Mouse (Mus musculus) midbrain, embryonic 11.5 days (tissue): ENCODE measurements around the gene Gtf3c6. TPM values are rescaled to one million over a fixed set of nuclear protein-coding genes. Genes with fewer than 3 reads are reported as not detected.
A peak's percentile ranks its signal among the peaks of the same experiment; 100 is the strongest.

Experiments
- ATAC-seq: fragments of 200-750 bp; cut with Nextera tagmentation; 2 replicates; pipeline ENCODE4 v1.8.0; 2017; ENCODE audit warnings: moderate TSS enrichment, moderate library complexity; ENCODE audit not compliant: low FRiP score
- DNase-seq: peaks from one replicate; pipeline ENCODE4 v3.0.0; 2015; ENCODE audit warnings: low spot score; ENCODE audit errors: missing footprints
- H3K27ac ChIP-seq: fragments of 300-500 bp; sonication (generic); 2 replicates; pipeline ENCODE4 v1.5.1; 2014; ENCODE audit warnings: low read depth, low read length
- H3K27me3 ChIP-seq: fragments of 300-500 bp; sonication (generic); 2 replicates; pipeline ENCODE4 v1.6.1; 2014; ENCODE audit warnings: mild to moderate bottlenecking, low read length, moderate library complexity, mixed read lengths; ENCODE audit not compliant: control insufficient read depth, insufficient read depth
- H3K36me3 ChIP-seq: fragments of 300-500 bp; sonication (generic); 2 replicates; pipeline ENCODE4 v1.6.1; 2014; ENCODE audit warnings: mild to moderate bottlenecking, low read length, moderate library complexity, mixed read lengths; ENCODE audit not compliant: control insufficient read depth, insufficient read depth
- H3K4me1 ChIP-seq: fragments of 300-500 bp; sonication (generic); 2 replicates; pipeline ENCODE4 v1.6.1; 2014; ENCODE audit warnings: low read length; ENCODE audit not compliant: control insufficient read depth, insufficient read depth
- H3K4me2 ChIP-seq: fragments of 300-500 bp; sonication (generic); 2 replicates; pipeline ENCODE4 v1.6.1; 2014; ENCODE audit warnings: mild to moderate bottlenecking, moderate library complexity
- H3K4me3 ChIP-seq: fragments of 300-500 bp; sonication (generic); 2 replicates; pipeline ENCODE4 v1.5.1; 2014; ENCODE audit warnings: low read depth, low read length
- H3K9ac ChIP-seq: fragments of 300-500 bp; sonication (generic); 2 replicates; pipeline ENCODE4 v1.6.1; 2014; ENCODE audit warnings: low read length
- H3K9me3 ChIP-seq: fragments of 300-500 bp; sonication (generic); 2 replicates; pipeline ENCODE4 v1.6.1; 2016; ENCODE audit warnings: low read length; ENCODE audit not compliant: control insufficient read depth
- WGBS: fragments of 180-500 bp; shearing (Covaris S2); extraction: QIAGEN DNeasy Blood & Tissue Kit; methylation state at CpG from one replicate; pipeline ENCODE4 v1.1.7; 2014; 5-methylcytosine and 5-hydroxymethylcytosine counted together
- polyA plus RNA-seq: library from polyadenylated mRNA; unstranded; fragments of >200 nt; fragmentation: Nextera tagmentation; extraction: Ambion mirVana; gene quantifications from 2 replicates; pipeline ENCODE4 v1.2.1, GENCODE M21; 2014

The Gtf3c6 gene
- polyA plus RNA-seq, 1 experiment from 2014 or later, result 133 TPM

- ATAC-seq (no peak), DNase-seq (no peak)
- no peaks in the 10 kb centered on the region for H3K27me3 ChIP-seq
- H3K4me3 ChIP-seq, result no peak overlapping the region
- no peaks in the 10 kb centered on the region for H3K4me1 ChIP-seq
- no peak overlapping the region for H3K9ac ChIP-seq
- H3K27ac ChIP-seq, result no peak overlapping the region
- WGBS, result 88% methylated on average over 4 of the region's 4 CpGs
- H3K4me2 ChIP-seq, result no peak overlapping the region
- H3K36me3 ChIP-seq, result no peaks in the 10 kb centered on the region
- no peaks in the 10 kb centered on the region for H3K9me3 ChIP-seq
These were observed 5.8 kb upstream of the Gtf3c6 start for GRCm38 (mm10) chr10:40263691-40264090.

- Histone ChIP-seq H3K27ac (no peak overlapping the region), H3K9me3 (no peaks in the 10 kb centered on the region), H3K36me3 (no peaks in the 10 kb centered on the region), H3K27me3 (no peaks in the 10 kb centered on the region), H3K9ac (no peak overlapping the region), H3K4me3 (no peak overlapping the region), H3K4me1 (no peaks in the 10 kb centered on the region), H3K4me2 (no peak overlapping the region)
- 88% methylated on average over 6 of the region's 6 CpGs for WGBS
- no peak for DNase-seq
- ATAC-seq, result no peak
These were observed 4.3 kb upstream of the Gtf3c6 start for GRCm38 (mm10) chr10:40262200-40262599.

- H3K4me1 ChIP-seq, result peaks cover 4% of the 10 kb centered on the region
- no peak overlapping the region for H3K4me2 ChIP-seq
- H3K27me3 ChIP-seq, result no peaks in the 10 kb centered on the region
- ATAC-seq, result no peak
- H3K36me3 ChIP-seq, result no peaks in the 10 kb centered on the region
- H3K4me3 ChIP-seq, result no peak overlapping the region
- H3K27ac ChIP-seq, result no peak overlapping the region
- no peaks in the 10 kb centered on the region for H3K9me3 ChIP-seq
- no peak overlapping the region for H3K9ac ChIP-seq
- 53% methylated on average over 5 of the region's 5 CpGs for WGBS
- no peak for DNase-seq
These were observed 2.4 kb upstream of the Gtf3c6 start for GRCm38 (mm10) chr10:40260305-40260704.

DNA sequence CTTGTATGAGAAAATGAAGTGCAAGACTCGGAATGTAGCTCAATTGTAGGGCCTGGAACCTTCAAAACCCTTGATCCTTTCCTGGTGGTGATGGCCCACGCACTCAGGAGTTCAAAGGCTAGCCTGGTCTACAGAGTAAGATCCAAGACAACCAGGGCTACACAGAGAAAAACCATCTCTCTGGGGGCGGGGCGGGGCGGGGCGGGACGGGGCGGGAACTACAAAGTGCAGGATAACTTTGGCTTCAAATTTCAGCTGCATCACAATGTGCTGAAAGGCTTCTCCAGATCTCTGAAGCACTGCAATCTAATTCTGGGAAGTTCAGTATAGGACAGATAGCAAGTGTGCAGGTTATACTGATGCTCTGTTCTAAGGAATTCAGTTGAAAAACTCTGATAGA, 1.6 kb upstream of the Gtf3c6 start:
- H3K4me3 ChIP-seq, result no peak overlapping the region
- H3K36me3 ChIP-seq, result no peaks in the 10 kb centered on the region
- H3K9ac ChIP-seq, result no peak overlapping the region
- H3K4me2 ChIP-seq, result no peak overlapping the region
- WGBS, result 18% methylated on average over 8 of the region's 8 CpGs
- DNase-seq, result no peak
- no peak for ATAC-seq
- peaks cover 4% of the 10 kb centered on the region for H3K4me1 ChIP-seq
- H3K27me3 ChIP-seq, result no peaks in the 10 kb centered on the region
- no peaks in the 10 kb centered on the region for H3K9me3 ChIP-seq
- no peak overlapping the region for H3K27ac ChIP-seq

DNA sequence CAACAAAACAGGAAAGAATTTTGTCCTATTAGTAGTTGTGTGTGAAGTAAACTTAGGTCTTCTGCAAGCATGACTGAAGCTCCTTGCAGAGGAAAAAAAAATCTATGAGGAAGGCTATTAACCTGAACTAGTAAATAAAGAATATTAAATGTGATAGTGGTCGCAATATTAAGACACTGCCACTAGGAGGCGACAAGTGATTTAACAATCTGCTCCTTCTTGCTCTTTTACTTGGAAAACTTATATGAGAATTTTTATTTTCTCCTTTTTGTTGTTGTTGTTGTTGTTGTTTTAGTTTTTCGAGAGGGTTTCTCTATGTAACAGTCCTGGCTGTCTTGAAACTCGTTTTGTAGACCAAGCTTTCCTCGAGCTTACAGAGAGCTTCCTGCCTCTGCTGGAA, 1.1 kb upstream of the Gtf3c6 start:
- Histone ChIP-seq H3K36me3 (0 out of 2 replicates have a peak, but pooled peaks cover 2% of the 10 kb centered on the region), H3K27ac (peak overlapping the region; percentile 90)

GRCm38 (mm10) chr10:40258401-40258966, 576 bp upstream of the Gtf3c6 start:
- peak; percentile 79 for ATAC-seq
- H3K4me1 ChIP-seq, result peaks cover 4% of the 10 kb centered on the region
- H3K27ac ChIP-seq, result peak overlapping the region; percentile 90
- under 1% methylated on average over 12 of the region's 12 CpGs for WGBS
- H3K4me3 ChIP-seq, result peak overlapping the region; percentile 63; the same call in 1 of the 2 replicates
- no peaks in the 10 kb centered on the region for H3K27me3 ChIP-seq
- peak; percentile 97 for DNase-seq
- H3K9me3 ChIP-seq, result no peaks in the 10 kb centered on the region
- peak overlapping the region; percentile 90; the same call in 1 of the 2 replicates for H3K9ac ChIP-seq
- H3K4me2 ChIP-seq, result peak overlapping the region; percentile 76
- peaks cover 5% of the 10 kb centered on the region; the same call in 1 of the 2 replicates for H3K36me3 ChIP-seq

More for the DNA sequence above, 1.1 kb upstream of the Gtf3c6 start:
- H3K9me3 ChIP-seq, result no peaks in the 10 kb centered on the region
- H3K4me2 ChIP-seq, result peak overlapping the region; percentile 76
- WGBS, result 4% methylated on average over 5 of the region's 5 CpGs
- peaks cover 4% of the 10 kb centered on the region for H3K4me1 ChIP-seq
- no peak overlapping the region for H3K9ac ChIP-seq
- H3K4me3 ChIP-seq, result 0 out of 2 replicates have a peak overlapping the region, but pooled peaks have one; percentile 63
- no peak for ATAC-seq
- H3K27me3 ChIP-seq, result no peaks in the 10 kb centered on the region
- DNase-seq, result peak; percentile 88

GRCm38 (mm10) chr10:40256716-40257115, 1.2 kb downstream of the Gtf3c6 start:
- H3K9me3 ChIP-seq, result no peaks in the 10 kb centered on the region
- peak; percentile 96 for DNase-seq
- H3K36me3 ChIP-seq, result peaks cover 9% of the 10 kb centered on the region; the same call in 1 of the 2 replicates
- no peaks in the 10 kb centered on the region for H3K27me3 ChIP-seq
- peak overlapping the region; percentile 63 for H3K4me3 ChIP-seq
- H3K4me2 ChIP-seq, result peak overlapping the region; percentile 76
- H3K4me1 ChIP-seq, result peaks cover 4% of the 10 kb centered on the region
- WGBS, result 9% methylated on average over 5 of the region's 5 CpGs
- H3K27ac ChIP-seq, result peak overlapping the region; percentile 90
- H3K9ac ChIP-seq, result peak overlapping the region; percentile 90
- ATAC-seq, result peak; percentile 76

DNA sequence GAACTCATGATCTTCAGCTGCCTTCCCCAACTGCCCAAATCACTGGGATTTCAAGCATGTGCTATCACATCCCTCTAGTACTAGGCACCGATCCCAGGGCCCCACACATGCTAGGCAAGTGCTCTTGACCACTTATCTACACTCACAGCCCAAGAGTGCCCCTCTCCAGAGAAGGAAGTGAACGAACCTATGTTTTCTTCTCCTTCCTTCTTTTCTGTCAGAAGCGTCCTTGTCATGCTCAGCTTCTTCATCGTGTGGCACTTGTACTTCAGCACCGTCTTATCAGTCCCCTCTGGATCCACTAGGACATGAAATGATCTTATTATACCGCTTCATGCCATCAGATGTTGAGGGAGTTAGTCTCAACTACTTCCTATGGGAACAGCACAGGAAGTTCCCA, 6.9 kb downstream of the Gtf3c6 start:
- 92% methylated on average over 6 of the region's 6 CpGs for WGBS
- no peaks in the 10 kb centered on the region for H3K4me1 ChIP-seq
- H3K9ac ChIP-seq, result no peak overlapping the region
- ATAC-seq (no peak), DNase-seq (no peak)
- no peak overlapping the region for H3K4me2 ChIP-seq
- peaks cover 13% of the 10 kb centered on the region; the same call in 1 of the 2 replicates for H3K36me3 ChIP-seq
- no peak overlapping the region for H3K27ac ChIP-seq
- no peaks in the 10 kb centered on the region for H3K27me3 ChIP-seq
- no peaks in the 10 kb centered on the region for H3K9me3 ChIP-seq
- no peak overlapping the region for H3K4me3 ChIP-seq

- no peak overlapping the region for H3K4me2 ChIP-seq
- ATAC-seq, result no peak
- peaks cover 3% of the 10 kb centered on the region; the same call in 1 of the 2 replicates for H3K4me1 ChIP-seq
- H3K27ac ChIP-seq, result no peak overlapping the region
- H3K9me3 ChIP-seq, result no peaks in the 10 kb centered on the region
- H3K9ac ChIP-seq, result no peak overlapping the region
- H3K4me3 ChIP-seq, result no peak overlapping the region
- H3K27me3 ChIP-seq, result no peaks in the 10 kb centered on the region
- 92% methylated on average over 9 of the region's 9 CpGs for WGBS
- H3K36me3 ChIP-seq, result peaks cover 13% of the 10 kb centered on the region; the same call in 1 of the 2 replicates
- DNase-seq, result no peak
These were observed 8.3 kb downstream of the Gtf3c6 start for GRCm38 (mm10) chr10:40249625-40250024.
